Mouse (Mus musculus) skeletal muscle tissue, adult 2 months (tissue): Measurements from ENCODE around the gene Gm20708.

Source experiments
- DNase-seq: peaks from one replicate; pipeline ENCODE4 v3.0.0-alpha.2; 2012; ENCODE audit warnings: low read depth, low spot score

The Gm20708 gene

DNA sequence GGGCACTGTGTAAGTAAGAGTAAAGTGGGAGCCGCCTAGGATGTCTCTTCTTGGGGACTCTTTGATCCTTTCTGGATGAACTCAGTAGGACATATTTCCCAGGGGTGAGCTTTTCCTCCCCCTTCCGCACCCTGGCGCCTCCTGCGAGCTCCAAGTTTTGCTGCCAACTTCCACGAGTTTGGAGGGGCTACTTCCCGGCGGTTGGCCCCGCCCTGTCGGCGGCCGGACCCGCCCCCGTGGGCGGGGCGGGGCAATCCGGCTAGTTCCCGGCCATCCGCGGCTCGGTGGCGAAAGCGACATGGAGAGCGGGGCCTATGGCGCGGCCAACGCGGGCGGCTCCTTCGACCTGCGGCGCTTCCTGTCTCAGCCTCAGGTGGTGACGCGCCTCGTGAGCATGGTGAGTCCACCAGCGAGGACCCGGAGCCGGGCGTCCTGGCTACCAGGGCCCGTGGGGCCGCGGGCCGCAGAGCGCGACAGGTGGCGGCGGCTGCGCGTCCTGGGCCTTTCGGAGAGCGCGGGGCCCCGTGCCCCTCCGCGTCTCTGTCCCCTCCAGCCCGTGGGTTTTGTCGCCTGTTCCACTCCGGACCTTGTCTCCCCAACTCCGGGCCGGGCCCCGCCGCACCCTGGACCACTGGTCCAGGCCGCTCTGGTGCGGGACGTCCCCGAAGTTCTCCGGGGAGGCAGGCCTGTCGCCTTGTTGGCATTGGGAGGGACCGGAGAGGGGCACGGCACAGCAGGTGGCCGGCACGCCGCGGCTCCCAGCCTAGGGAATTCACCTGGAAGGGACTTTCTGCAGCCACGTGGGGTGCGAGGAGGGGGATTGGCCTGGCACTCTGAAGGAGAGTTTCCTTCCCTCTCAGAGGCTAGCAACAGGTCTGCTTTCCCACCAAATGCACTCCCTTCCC lies at the start of gene Gm20708, which contains the start of gene Syngr2:
Gene Gm20708 (plus strand): TSS at position 262 of the 905 bp plus-strand sequence.
Gene Syngr2 (plus strand): TSS at position 262 of the 905 bp plus-strand sequence.
- DNase-seq, result no peak

GRCm38 (mm10) chr11:117760374-117761119 lies 48.9 kb upstream of the Gm20708 start:
- no peak for DNase-seq

DNA sequence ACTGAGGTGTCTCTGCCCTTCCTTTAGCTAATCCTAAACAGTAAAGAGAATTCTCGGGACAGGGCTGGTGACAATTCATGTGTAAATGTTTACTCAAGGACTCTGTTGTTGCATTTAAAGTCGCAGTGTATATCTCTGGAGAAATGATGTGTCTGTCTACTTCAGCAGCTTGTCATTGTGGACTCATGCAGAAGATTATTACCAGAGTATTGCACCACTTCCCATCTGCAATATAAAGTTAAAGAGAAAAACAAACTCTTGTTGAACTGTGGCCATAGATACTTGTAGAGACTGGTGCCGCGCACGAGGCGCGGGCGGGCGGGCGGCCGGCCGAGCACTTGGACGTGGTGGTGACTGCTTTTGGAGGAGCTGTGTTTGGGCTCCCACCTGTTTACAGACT lies 47.7 kb upstream of the Gm20708 start:
- DNase-seq, result no peak

DNA sequence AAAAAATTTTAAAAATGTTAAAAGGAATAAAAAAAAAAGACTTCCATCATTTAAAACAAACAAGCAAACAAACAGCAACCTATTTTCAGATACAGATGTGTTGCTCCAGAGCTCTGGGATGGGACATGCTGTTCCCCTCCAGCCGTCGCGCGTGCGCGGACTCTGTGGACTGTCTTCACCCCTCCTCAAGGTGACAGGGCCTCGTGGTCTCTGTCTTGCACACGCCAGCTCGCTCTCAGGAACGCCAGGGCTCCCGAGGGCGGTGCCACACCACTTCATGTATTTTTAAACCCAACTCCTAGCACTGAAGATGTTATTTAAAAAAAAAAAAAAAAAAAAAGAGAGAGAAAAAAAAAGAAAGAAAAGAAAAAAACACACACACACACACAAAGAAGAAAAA lies 47.2 kb upstream of the Gm20708 start:
- no peak for DNase-seq

DNA sequence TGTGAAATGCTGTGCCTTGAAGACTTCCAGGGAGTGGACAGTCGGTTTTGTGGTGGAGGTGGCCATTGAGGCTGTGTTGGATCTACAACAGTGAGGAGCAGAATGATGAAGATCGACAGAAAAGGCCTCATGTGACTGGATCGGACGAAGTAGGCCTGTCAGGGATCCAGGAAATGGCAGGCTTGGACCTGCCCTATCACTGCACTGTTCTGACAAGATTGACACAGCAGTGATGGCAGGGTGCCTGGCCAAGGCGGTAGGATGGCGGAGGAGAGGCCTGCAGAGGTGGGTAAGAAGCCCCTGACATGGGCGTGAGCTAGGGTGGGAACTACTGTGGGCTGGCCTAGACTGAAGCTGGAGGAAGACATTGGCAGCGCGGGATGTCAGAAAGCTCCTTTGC lies 45.1 kb upstream of the Gm20708 start:
- no peak for DNase-seq

- no peak for DNase-seq
Observed at GRCm38 (mm10) chr11:117765361-117765760, 44.1 kb upstream of the Gm20708 start.

- DNase-seq, result no peak
Observed at GRCm38 (mm10) chr11:117766275-117766674, 43.2 kb upstream of the Gm20708 start.

- no peak for DNase-seq
Observed at GRCm38 (mm10) chr11:117768725-117769682, 40.5 kb upstream of the Gm20708 start.

GRCm38 (mm10) chr11:117769683-117770047 lies 39.8 kb upstream of the Gm20708 start:
- DNase-seq, result no peak

DNA sequence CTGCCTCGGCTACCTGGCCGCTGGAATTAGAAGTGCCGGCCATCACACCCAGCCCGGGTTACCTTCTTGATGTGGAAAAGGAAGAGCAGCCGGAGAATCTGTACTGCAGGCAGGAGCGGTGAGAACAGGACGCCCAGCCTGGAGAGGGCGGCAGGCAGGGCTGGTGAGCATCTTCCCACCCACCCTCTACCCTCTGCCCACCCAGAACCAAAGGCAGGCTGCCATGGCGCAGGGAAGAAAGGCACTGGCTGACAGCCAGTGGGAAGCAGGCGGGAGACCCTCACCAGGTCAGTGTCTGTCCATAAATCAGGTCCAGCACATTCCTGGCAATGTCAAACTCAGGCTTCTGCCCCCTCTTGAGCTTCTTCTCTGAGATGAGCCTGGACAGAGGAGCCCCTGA lies 39.1 kb upstream of the Gm20708 start:
- no peak for DNase-seq

- DNase-seq, result no peak
Observed at GRCm38 (mm10) chr11:117772352-117772751, 37.1 kb upstream of the Gm20708 start.

GRCm38 (mm10) chr11:117774925-117775324 lies 34.5 kb upstream of the Gm20708 start:
- DNase-seq, result no peak

DNA sequence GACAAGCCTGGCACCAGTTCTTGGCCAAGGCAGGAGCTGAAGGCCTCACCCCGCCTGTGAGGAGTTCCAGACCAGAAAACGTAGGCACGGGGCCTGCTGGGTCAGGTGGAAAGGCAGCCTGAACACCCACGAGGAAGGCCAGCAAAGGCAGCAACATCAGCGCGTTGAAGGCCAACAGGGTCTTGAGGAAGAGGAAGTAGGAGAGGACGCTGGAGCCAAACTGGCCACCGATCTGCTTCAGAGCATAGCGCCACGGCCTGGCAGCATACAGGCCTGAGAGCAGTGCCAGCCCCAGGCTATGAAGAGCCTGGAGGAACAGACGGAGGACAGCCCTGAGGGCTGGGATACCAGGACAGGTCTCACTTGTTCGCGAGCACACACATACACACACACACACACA lies 33.9 kb upstream of the Gm20708 start:
- no peak for DNase-seq

DNA sequence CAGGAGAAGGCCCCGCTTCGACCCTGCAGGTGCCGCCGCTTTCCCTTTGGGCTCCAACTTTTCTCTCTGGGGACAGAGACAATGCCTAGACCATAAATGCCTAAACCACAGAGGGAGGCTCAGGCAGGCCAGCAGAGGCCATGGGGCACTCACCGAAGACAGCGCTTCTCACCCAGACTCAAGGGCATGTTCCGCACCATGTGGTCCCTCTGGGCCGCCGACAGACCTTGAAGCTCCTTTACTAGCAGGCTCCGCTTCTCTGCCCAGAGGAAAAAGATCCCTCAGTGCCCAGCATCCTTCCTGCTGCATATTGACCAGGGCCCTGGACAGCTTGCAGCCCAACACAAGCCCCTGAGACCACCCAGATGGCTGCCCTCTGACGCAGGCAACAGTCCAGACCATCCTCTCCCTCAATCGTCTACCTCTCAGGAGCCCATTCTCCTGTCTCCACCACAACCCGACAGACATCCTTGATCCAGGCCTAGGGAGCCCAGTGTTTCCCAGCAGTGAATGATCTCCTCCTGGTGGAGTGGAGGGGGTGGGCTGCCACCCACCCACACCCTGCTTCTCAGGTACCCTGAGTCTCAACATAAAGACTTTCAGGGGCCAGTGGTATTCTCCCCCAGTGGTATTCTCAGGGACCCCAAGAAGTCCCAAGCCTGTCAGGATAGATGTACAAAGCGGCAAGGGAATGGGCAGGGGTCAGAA lies 33.2 kb upstream of the Gm20708 start:
- no peak for DNase-seq

DNA sequence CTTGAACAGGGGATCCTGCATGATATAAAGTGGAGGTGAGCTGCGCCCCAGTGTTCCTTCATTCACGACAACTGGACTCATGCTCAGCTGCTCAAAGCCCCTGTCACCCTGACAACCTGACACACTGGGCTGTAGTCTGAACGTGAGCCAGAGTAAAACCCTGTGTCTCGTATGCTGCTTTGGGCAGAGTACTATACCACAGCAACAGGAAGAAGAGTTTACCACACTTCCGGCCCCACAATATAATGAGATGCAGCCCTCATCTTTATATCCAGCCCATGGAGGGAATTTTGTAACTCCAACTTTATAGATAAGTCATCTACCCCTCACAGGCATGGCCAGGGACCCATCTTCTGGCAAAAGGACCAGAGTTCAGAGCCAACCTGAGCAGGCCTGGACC lies 32.4 kb upstream of the Gm20708 start:
- DNase-seq, result no peak

- DNase-seq, result no peak
Observed at GRCm38 (mm10) chr11:117778031-117778430, 31.4 kb upstream of the Gm20708 start.

- no peak for DNase-seq
Observed at GRCm38 (mm10) chr11:117778851-117779433, 30.5 kb upstream of the Gm20708 start.

DNA sequence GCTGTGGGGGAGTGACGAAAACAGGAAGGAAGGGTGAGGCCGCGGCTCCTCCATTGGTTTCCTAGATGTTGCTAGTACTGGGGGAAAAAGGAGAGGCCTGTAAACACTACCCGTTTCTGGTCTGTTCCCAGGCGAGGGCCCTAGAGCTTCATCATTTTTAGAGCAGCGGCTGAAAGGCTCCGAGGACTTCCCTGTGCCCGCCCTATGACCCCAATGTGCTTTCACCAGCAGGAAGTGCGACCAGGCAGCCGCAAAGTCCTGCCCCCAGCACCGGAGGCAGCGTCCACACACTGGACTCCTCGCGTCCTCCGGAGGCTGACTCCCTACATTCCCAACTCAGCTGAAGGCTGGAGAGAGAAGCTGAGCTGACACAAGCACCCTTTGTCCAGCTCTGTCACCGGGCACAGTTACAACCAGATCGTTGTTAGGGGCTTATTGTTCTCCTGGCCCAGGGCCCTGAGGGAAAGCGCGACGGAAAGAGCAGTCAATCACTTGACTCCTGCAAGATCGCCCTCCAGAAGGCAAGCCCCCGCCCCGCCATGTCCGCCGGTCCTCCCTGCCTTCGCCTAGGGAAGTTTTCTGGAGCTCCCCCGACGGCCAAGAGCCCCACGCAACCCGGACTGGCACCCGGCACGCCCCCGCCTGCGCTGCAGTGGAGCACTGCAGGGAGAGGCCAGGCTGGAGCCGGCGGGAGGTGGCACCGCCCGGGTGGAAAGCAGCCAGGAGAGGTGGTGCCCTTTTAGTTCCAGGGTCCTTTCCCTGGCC lies 29.9 kb upstream of the Gm20708 start:
- no peak for DNase-seq

DNA sequence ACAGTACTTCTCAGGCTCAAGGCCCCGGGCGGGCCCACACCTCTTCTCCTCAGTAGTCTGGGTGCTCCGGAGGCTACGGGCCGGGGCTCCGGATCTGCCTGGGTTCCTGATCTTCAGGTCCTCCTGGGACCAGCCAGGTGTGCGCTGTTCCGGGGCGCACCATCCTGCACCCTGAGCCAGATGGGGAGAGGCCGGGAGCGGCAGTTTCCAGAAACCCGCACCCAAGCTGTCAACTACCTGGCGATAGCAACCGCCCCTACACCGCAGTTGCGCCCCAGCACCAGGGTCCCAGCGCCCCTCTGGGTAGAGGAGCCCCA lies 29.3 kb upstream of the Gm20708 start:
- DNase-seq, result no peak

GRCm38 (mm10) chr11:117780582-117781111 lies 28.8 kb upstream of the Gm20708 start:
- DNase-seq, result peak; percentile 80
